Mouse (Mus musculus) heart, embryonic 14.5 days (tissue): ENCODE data around the gene A030003K21Rik. TPM values are rescaled to one million over a fixed set of nuclear protein-coding genes. Genes with fewer than 3 reads are reported as not detected.
"Not testable (repeated sequence)": the region's sequence is repeated elsewhere in the genome, so short reads cannot be mapped to it uniquely, and the experiment has no call there.

ENCODE experiments used
- ATAC-seq: fragments of 200-750 bp; cut with Nextera tagmentation; 2 replicates; pipeline ENCODE4 v1.8.0; 2017; ENCODE audit warnings: low read depth, moderate TSS enrichment; ENCODE audit not compliant: insufficient number of reproducible peaks, insufficient read depth, low FRiP score
- H3K27ac ChIP-seq, 2 experiments: fragments of 200-500 bp in 1 of 2; fragments of 300-500 bp in 1 of 2; sonication (generic) in 1 of 2; replicated peaks in 1 of 2; 2 replicates each; pipeline ENCODE4 v1.5.1; 2012 to 2014; ENCODE audit warnings: low read depth in 2 of 2, low read length in 2 of 2, control low read depth in 1 of 2, mild to moderate bottlenecking in 1 of 2, mixed read lengths in 1 of 2; ENCODE audit not compliant: control insufficient read depth in 1 of 2, insufficient read depth in 1 of 2
- H3K27me3 ChIP-seq: fragments of 300-500 bp; sonication (generic); 2 replicates; pipeline ENCODE4 v1.6.1; 2014; ENCODE audit warnings: mild to moderate bottlenecking, low read length, control low read depth; ENCODE audit not compliant: control insufficient read depth, insufficient read depth
- H3K36me3 ChIP-seq: fragments of 300-500 bp; sonication (generic); 2 replicates; pipeline ENCODE4 v1.6.1; 2014; ENCODE audit warnings: mild to moderate bottlenecking, control low read depth, low read length, mixed read lengths; ENCODE audit not compliant: control insufficient read depth, insufficient read depth
- H3K4me1 ChIP-seq, 2 experiments: fragments of 200-500 bp in 1 of 2; fragments of 300-500 bp in 1 of 2; sonication (generic) in 1 of 2; 2 replicates each; pipeline ENCODE4 v1.6.1; 2012 to 2014; ENCODE audit warnings: low read length in 2 of 2, control low read depth in 1 of 2, mixed read lengths in 1 of 2; ENCODE audit not compliant: control insufficient read depth in 2 of 2, insufficient read depth in 2 of 2
- H3K4me2 ChIP-seq: fragments of 300-500 bp; sonication (generic); 2 replicates; pipeline ENCODE4 v1.6.1; 2014; ENCODE audit warnings: mild to moderate bottlenecking, low read length
- H3K4me3 ChIP-seq, 2 experiments: fragments of 200-500 bp in 1 of 2; fragments of 300-500 bp in 1 of 2; sonication (generic) in 1 of 2; 2 replicates each; pipeline ENCODE4 v1.5.1; 2012 to 2014; ENCODE audit warnings: low read length in 2 of 2, mild to moderate bottlenecking in 2 of 2, control low read depth in 1 of 2, low read depth in 1 of 2, moderate library complexity in 1 of 2; ENCODE audit not compliant: control insufficient read depth in 1 of 2, insufficient read depth in 1 of 2
- H3K9ac ChIP-seq: fragments of 300-500 bp; sonication (generic); 2 replicates; pipeline ENCODE4 v1.6.1; 2014; ENCODE audit warnings: mild to moderate bottlenecking, low read length
- H3K9me3 ChIP-seq: fragments of 300-500 bp; sonication (generic); 2 replicates; pipeline ENCODE4 v1.6.1; 2016; ENCODE audit warnings: low read length, control low read depth; ENCODE audit not compliant: control insufficient read depth
- WGBS: fragments of 180-500 bp; shearing (Covaris S2); extraction: QIAGEN DNeasy Blood & Tissue Kit; methylation state at CpG from one replicate; pipeline ENCODE4 v1.1.7; 2014; 5-methylcytosine and 5-hydroxymethylcytosine counted together
- polyA plus RNA-seq: library from polyadenylated mRNA; unstranded; fragments of >200 nt; fragmentation: Nextera tagmentation; extraction: Ambion mirVana; gene quantifications from 2 replicates; pipeline ENCODE4 v1.2.1, GENCODE M21; 2014

The A030003K21Rik gene
- polyA plus RNA-seq, 1 experiment from 2014 or later: not detected

DNA sequence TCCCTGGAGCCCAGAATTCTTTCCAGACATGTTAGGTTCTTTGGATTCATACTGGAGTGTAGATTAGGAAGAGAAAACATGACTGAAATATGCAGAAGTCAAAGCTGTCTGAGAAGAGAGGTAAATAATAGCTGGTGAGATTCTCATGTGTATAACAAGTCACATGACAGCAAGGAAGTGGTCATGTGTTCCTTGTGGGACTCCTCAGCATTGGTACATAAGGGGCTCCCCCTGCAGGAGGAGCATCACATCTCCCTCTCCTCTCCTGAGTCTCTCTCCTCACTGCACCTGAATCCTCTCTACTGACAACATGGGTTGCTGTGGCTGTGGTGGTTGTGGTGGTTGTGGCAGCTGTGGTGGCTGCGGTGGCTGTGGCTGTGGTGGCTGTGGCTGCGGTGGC is 2.8 kb upstream of the A030003K21Rik start:
- H3K27ac ChIP-seq, H3K9ac ChIP-seq, H3K4me2 ChIP-seq, H3K9me3 ChIP-seq, H3K4me1 ChIP-seq, H3K4me3 ChIP-seq, ATAC-seq, H3K27me3 ChIP-seq, H3K36me3 ChIP-seq: not testable (repeated sequence)
- WGBS: 100% methylated on average over 2 of the region's 2 CpGs

DNA sequence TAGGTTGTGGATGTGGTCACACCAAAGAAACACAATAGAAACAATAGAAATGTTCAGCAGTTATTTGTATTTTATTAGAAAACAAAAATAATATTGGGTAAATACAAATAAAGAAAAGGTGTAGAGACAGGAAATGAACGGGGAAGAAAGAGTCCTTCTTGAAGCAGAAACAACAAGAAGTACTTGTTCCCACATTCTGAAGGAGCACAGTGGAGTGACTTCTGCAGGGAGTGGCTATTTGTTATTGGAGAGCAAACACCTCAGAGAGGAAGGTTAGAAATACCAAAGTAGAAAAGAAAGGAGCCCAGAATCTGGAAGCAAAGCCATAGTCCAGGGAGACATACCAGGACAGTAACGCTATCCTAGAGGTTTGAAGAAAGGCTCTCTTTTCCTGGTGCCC is 683 bp downstream of the A030003K21Rik start:
- not testable (repeated sequence) for ATAC-seq, H3K4me3 ChIP-seq
- 68% methylated on average over 1 of the region's 2 CpGs for WGBS

DNA sequence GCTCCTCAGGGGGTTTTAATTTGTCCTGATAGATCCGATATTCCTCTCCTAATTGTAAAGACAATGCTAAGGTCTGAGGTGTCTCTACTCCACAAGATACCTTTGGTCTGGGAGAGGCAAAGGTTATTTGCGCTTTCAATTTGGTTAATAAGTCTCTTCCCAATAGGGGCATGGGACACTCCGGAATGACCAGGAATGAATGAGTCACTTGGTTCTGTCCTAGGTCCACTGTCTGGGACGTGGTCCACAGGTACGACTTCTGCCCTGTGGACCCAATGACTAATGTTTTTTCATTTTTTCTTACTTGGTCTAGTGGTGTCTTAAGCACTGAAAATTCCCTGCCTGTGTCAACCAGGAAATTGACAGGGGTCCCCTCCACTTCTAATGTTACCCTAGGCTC is 4.5 kb downstream of the A030003K21Rik start:
- Histone ChIP-seq H3K27ac (no peak overlapping the region), H3K4me3 (no peak overlapping the region), H3K36me3 (no peaks in the 10 kb centered on the region), H3K9ac (no peak overlapping the region), H3K4me2 (no peak overlapping the region), H3K9me3 (peaks cover 11% of the 10 kb centered on the region; the same call in 1 of the 2 replicates), H3K4me1 (no peaks in the 10 kb centered on the region), H3K27me3 (no peaks in the 10 kb centered on the region)
- WGBS: 83% methylated on average over 5 of the region's 5 CpGs
- no peak for ATAC-seq

More for the DNA sequence above, 683 bp downstream of the A030003K21Rik start:
- not testable (repeated sequence) for H3K36me3 ChIP-seq, H3K9me3 ChIP-seq, H3K27me3 ChIP-seq, H3K9ac ChIP-seq, H3K27ac ChIP-seq, H3K4me1 ChIP-seq, H3K4me2 ChIP-seq

DNA sequence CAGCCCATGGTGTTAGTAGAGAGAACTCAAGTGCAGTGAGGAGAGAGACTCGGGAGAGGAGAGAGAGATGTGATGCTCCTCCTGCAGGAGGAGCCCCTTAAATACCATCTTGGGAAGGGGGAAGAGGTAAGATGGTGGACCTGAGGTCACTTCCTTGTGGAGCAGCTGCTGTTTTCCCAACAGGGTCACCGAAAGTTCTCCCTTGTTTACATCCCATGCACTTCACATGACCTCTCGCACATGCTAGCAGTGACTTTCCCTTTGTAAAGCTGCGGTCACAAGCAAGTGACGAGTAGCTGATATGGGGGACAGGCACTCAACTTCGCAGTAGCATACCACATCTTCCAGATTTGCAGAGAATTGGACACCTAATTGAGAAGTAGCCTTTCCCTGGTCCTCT is 11.9 kb downstream of the A030003K21Rik start, which contains the start of gene Gm6217:
TSS of gene Gm6217 (minus strand) at position 74 of the 400 bp plus-strand sequence.
- H3K4me1 ChIP-seq, ATAC-seq, H3K9ac ChIP-seq, H3K4me3 ChIP-seq, H3K27ac ChIP-seq, H3K36me3 ChIP-seq, H3K4me2 ChIP-seq, H3K9me3 ChIP-seq, H3K27me3 ChIP-seq: not testable (repeated sequence)
- WGBS: no CpG with 5 or more reads among the region's 6 CpGs

DNA sequence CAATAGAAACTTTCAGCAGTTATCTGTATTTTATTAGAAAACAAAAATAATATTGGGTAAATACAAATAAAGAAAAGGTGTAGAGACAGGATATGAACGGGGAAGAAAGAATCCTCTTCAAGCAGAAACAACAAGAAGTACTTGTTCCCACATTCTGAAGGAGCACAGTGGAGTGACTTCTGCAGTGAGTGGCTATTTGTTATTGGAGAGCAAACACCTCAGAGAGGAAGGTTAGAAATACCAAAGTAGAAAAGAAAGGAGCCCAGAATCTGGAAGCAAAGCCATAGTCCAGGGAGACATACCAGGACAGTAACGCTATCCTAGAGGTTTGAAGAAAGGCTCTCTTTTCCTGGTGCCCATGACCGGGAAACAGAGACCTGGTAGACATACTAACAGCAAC is 12.6 kb downstream of the A030003K21Rik start:
- not testable (repeated sequence) for H3K4me2 ChIP-seq, H3K27ac ChIP-seq, H3K4me1 ChIP-seq, H3K36me3 ChIP-seq, H3K27me3 ChIP-seq, H3K9ac ChIP-seq, H3K4me3 ChIP-seq, ATAC-seq, H3K9me3 ChIP-seq
- 86% methylated on average over 1 of the region's 3 CpGs for WGBS

DNA sequence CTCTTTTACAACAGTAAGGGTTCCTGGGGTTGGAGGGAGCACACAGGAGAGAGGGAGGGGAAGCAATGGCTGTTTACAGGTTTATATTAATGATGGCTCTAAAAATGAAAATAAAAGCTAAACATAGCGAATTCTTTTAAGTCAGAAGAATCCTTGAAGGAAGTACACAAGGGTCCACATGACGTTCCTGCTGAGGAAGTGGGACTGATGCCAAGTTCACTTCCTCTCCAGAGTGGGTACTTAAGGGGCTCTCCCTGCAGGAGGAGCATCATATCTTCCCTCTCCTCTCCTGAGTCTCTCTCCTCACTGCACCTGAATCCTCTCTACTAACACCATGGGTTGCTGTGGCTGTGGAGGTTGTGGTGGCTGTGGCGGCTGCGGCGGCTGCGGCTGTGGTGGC is 18.5 kb downstream of the A030003K21Rik start, which contains the start of gene A030014E15Rik:
TSS of gene A030014E15Rik (plus strand) at position 268 of the 400 bp plus-strand sequence.
- Histone ChIP-seq H3K4me2 (no peak within 1 kb of the TSS), H3K9me3 (no peaks in the 10 kb centered on the region), H3K4me1 (no peaks in the 10 kb centered on the region), H3K27me3 (no peaks in the 10 kb centered on the region), H3K27ac (no peak within 1 kb of the TSS), H3K4me3 (no peak within 1 kb of the TSS), H3K9ac (no peak within 1 kb of the TSS), H3K36me3 (no peaks in the 10 kb centered on the region)
- no peak for ATAC-seq
- 81% methylated on average over 6 of the region's 6 CpGs for WGBS

DNA sequence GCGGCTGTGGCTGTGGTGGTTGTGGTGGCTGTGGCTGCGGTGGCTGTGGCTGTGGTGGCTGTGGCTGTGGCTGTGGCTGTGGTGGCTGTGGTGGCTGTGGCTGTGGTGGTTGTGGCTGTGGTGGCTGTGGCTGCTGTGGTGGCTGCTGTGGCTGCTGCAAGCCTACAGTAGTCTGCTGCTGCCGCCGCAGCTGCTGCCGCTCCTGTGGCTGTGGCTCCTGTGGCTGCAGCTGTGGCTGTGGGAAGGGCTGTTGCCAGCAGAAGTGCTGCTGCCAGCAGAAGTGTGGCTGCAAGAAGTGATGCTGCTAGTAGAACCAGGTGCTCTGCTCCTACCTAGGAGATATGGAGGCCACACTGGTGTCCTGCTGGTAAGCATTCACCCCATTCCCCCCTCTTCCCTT is 29.8 kb downstream of the A030003K21Rik start:
- H3K9ac ChIP-seq, H3K4me3 ChIP-seq, H3K4me2 ChIP-seq, H3K27ac ChIP-seq, ATAC-seq, H3K4me1 ChIP-seq, H3K36me3 ChIP-seq, H3K27me3 ChIP-seq, H3K9me3 ChIP-seq: not testable (repeated sequence)
- WGBS: 94% methylated on average over 5 of the region's 5 CpGs

DNA sequence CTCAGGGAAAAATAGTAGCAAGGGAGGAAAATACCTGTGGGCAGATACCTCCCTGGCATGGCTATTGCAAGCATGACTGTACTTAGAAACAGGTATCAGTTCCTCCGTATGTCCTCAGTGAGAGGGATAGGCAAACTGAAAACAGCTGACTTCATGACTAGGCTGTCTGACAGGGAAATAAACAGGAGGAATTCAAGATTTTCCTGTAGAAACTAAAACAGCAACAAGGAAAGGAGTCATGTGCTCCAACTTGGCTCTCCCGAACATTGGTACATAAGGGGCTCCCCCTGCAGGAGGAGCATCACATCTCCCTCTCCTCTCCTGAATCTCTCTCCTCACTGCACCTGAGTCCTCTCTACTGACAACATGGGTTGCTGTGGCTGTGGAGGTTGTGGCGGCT is 30.2 kb downstream of the A030003K21Rik start, which contains the start of gene A030005L19Rik:
TSS of gene A030005L19Rik (plus strand) at position 301 of the 400 bp plus-strand sequence.
- Histone ChIP-seq H3K4me2 (no peak within 1 kb of the TSS), H3K27me3 (no peaks in the 10 kb centered on the region), H3K9ac (no peak within 1 kb of the TSS), H3K36me3 (no peaks in the 10 kb centered on the region), H3K9me3 (no peaks in the 10 kb centered on the region), H3K27ac (no peak within 1 kb of the TSS), H3K4me3 (no peak within 1 kb of the TSS), H3K4me1 (no peaks in the 10 kb centered on the region)
- 84% methylated on average over 3 of the region's 3 CpGs for WGBS
- ATAC-seq: no peak
